Mouse (Mus musculus): ENCODE results near the gene Ifitm5.

Ifitm5 gene

DNA sequence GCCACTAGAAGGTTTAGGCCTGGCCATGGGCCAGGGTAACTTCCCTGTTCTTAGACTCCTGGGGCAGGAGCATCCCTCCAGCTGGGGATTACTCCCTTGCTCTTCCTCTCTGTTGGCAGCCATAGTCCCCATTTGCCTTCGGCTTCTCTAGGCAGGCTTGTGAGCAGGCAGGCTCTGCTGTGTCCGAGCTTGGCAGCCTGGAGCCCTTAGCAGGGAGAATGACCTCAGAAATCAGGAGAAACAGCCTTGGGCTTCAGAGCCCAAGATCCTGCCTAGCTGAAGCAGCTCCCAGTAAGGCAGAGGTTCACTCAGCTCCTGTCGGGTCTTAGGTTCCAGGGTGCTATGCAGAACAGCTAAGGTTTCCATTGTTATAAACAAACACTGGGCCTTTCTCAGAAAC lies 51.0 kb downstream of the Ifitm5 start:
- ATAC-seq (ENCODE audit: low TSS enrichment), result no peak

All from frontal cortex, adult (tissue).